Mouse (Mus musculus) megakaryocyte progenitor cell, adult 5-6 weeks (primary cell): ENCODE data around the gene Golga7b. TPM values are rescaled to one million over a fixed set of nuclear protein-coding genes. Genes with fewer than 3 reads are reported as not detected.

Source experiments
- ATAC-seq: replicated peaks from 2 replicates; pipeline ENCODE4 v1.8.0; 2016; ENCODE audit warnings: mild to moderate bottlenecking, moderate TSS enrichment, inconsistent platforms; ENCODE audit not compliant: poor library complexity
- total RNA-seq, 2 experiments: library from RNA; stranded (forward) in 1 of 2; stranded (reverse) in 1 of 2; fragments of 157-497, 149-512 nt in 1 of 2; fragments of 200-1000 nt in 1 of 2; gene quantifications; 2 replicates each; pipeline versions ENCODE4 v1.2.3 to v1.2.4; 2015 to 2017

The Golga7b gene
- total RNA-seq, 2 experiments from 2014 or later = not detected

DNA sequence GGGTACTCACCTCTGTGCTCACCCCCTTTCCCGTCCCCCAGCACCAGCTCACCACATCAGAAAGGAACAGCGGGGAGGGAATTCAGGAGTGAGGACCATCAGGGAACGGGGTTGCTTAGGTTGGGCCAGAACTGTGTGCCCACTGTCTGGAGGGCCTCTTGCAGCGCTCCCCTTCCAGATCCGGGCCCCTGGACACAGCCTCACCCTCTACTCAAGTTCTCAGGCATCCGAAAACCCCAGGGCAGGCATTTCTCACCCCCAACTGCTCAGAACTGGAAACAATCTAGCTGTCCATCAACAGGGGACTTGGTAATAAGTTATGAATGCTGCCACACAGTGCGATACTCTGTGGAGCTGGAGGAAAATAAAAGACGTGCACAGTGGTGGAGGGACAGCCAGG lies 44.7 kb downstream of the Golga7b start:
- ATAC-seq = no peak

DNA sequence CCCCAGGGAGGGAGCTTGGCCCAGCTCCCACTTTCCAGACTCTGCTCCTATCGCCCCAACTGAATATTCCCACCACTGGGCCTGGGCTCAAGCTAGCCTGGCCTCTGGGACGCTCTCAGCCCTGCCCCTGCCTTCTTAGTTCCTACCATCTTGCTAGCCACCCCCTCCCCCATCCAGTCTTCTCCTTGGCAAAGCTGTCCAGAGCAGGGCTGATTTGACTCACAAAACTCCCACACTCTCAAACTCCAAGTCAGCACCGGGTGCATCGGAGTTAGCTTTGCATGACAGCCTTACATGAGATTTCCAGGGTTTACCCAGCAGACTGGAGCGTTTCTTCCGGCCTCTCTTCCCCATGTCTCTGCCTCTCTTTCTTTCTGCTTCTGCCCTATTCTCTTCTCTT lies 45.8 kb downstream of the Golga7b start:
- ATAC-seq = no peak

DNA sequence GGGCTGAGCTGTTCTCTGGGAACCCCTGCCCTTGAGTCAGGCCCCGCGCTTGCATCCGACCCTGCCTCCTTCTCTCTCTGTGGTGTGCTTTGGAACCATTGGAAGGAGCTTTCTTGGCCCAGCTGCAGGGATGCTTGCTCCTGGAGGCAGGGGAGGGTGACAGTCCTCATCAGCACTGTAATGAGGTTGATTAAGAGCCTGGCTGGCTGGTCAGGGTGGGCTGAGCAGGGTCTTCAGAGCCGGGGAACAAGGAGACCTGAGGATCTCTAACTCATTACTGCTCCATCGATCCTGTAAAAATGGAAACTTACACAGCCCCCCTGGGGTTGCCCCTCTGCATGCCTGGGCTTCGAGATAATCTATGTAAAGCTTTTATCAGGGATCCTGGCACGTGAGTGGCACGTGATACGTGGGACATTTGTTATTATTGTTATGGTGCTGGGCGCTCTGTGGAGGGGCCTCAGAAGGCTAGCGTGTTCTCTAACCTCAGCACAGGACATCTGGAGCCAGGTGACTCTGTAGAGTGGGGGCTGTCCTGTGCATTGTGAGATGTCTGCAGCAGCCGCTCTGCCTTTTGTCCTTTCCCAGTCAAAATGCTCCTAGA lies 55.9 kb downstream of the Golga7b start:
- no peak for ATAC-seq

DNA sequence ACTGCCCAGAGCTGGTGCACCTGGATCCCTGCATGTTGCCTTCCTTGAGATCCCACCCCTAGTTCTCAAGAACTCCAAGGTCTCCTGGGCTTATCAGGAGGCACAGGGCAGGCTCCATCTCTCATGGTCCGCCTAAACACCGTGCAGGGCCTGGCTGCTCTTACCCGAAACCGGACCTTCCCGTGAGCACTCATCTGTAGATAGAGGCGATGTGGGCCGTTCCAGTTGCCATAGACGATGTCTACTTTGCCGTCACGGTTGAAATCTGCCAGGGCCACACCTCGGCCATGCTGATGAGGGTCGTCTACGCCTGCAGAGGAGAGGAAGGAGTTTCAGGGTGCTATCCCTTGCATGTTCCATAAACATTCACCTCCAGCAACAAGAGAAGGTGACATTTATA lies 57.1 kb downstream of the Golga7b start:
- no peak for ATAC-seq

DNA sequence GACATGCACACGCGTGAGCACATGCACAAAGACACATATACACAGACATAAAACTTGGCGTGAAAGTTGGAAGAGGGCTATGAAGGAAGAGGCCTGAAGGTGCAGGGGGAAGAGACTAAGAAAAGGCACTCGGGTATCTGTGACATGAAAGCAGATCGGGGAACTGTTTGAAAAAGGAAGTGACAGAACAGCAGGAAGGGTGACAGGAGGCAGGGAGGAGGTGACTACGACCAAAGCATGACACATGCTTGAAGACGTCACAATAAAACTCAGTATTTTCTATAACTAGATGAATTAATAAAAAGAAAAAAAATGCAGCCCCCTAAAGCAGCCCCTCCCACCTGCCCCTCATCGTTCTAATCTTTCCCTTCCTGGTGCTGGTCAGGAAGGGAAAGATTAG lies 58.4 kb downstream of the Golga7b start:
- peak; percentile 76 for ATAC-seq

DNA sequence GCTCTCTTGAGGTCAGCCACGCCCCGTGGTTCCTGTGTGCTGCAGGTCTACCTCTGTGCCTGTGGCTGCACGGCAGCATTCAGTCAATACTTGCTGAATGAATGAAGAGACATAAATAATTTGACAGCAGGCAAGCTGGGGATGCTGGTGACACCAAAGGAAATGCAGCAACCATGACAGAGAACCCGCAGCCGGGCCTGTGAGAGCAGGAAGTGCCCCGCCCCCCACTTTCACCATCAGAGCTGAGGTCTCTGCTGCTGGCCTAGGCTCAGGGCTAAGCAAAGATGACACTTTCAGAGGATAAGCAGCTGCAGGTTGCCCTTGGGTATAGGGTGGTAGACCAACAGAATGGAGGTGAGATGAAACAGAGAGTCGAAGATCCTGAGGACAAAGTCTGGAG lies 58.8 kb downstream of the Golga7b start:
- peak; percentile 83 for ATAC-seq

DNA sequence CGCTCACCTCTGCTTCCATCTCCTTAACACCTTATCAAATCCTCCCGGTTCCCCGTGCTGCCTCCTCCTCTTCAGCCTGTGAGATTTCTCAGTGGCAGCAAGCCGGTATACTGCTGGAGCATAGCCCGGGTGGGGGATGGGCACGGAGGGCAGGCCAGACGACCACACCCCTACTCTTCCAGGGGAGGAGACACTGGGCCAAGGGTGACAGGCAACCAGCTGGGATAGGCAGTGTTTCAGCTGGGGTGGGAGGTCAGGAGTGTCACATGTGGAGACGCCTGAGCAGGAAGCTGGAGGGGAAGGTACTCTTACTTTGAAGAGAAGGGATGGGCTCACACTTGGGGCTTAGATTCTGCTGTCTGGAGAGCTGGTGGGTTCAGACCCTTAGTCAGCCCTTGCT lies 59.6 kb downstream of the Golga7b start:
- ATAC-seq = 0 out of 2 replicates have a peak, but pooled peaks have one; percentile 6

DNA sequence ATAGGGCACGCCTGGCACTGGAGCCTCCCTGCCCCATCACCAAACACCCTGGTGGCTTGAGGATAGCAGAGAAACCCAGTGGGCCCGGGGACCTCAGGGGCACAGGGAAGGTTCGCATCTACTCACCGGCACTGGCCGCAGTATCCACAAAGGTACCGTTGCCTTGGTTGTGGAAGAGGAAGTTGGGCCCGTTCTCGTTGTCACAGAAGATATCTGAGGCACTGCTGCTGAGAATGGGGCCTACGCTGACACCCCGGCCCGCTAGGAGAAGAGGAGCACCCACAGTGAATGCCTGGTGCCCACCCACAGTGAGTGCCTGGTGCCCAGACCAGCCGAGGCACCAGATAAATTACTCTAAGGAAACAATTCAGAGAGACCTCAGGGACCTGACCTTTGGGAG lies 61.6 kb downstream of the Golga7b start:
- no peak for ATAC-seq

DNA sequence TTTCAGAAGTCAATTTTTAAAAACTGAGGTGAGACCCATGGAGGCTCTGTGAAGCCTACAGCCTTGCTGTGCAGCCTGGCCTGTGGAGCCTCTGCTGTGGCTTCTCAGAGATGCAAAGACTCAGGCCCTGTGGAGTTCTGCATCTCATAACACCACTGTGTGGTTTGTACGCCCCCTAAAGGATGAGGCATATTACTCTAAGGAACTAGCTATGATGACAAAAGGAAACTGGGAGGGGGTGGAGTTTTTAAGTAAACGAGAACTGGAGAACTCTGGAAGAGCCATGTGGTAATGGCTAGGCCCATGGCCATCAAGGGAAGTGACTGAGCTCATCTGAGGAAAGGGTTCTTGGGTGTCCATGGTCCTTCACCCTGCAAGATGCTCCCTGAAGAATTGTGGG lies 64.0 kb downstream of the Golga7b start:
- ATAC-seq = peak; percentile 59

DNA sequence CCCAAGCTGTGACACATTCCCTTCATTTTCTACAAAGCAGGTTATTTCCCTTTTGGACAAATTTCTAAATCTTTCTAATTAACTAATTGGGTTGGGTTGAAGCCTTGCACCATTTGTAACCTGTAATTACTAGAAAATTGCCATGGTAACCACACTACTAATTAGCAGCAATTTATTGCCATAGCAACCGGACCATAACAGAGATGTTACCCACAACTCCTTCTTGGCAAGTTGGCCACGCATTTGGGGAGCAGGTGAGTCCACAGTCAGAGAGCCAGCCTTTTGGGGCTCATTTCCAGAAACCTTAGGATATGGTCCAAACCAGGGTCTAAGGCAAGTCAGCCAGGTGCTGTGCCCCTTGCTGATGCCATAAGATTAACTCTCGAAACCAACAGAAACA lies 64.8 kb downstream of the Golga7b start:
- no peak for ATAC-seq

DNA sequence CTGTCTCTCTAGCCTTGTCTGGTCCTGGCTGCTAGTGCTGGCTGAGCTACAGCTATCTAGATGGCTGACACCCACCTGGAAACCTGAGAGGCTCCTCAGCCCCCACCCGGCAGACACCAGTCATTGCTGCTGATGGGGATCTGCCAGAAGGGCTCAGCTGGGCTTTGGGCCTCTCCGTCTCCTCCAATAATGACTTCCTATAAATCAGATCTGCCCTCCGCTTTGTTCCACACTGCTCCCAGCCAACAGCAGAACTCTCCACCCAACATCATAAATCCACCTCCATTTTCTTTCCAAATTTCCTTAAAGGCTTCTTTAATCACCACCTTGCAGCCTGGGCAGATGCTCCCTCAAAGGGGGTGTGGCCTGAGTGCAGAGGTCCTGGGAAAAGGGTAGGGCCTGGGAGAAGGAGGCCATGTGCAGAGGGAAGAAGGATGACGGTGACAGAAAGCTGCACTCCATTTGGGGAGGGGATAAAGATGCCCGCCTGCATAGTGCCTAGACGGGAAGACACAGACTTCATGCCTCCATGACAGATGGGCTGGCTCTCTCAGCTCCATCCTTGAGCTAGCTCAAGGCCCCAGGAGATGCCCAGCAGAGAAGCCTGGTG lies 67.8 kb downstream of the Golga7b start:
- no peak for ATAC-seq

DNA sequence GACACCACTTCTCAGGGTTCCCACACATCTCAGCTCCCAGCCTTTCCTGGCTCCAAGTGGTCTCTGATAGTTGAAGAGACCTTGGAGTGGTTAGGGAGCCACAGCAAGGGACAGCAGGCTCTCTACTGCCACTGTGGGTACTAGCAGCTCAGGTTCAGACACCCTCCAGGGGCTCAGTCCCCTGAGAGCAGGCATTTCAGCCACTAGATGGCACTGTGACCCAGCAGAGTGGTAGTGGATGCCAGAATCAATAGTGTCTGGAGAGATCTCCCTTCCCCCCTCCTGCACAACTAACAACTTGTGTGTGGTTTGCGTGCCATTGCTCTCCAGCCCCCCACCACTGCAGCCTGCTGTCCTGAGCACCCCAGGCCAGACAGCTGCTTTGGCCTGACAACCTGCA lies 68.5 kb downstream of the Golga7b start:
- ATAC-seq = peak; percentile 86

DNA sequence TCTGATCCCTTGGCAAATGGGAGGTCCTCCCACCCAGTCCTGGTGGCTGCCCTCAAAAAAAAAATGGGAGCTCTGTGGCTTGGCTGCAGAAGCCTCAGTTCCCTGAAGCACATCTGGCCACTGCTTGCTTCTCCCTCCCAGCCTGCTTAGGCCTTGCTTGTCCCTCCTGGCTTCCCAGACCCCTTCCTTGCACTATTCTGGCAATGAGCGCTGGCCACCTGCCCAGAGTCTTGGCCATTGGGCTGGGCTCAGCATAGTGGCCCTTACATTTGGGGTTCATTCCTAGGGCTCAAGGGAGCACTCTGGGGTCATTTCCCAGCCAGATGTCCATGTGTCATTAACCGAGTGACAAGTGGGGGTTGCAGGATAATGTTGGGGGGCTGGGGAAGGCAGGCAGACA lies 69.2 kb downstream of the Golga7b start:
- no peak for ATAC-seq

DNA sequence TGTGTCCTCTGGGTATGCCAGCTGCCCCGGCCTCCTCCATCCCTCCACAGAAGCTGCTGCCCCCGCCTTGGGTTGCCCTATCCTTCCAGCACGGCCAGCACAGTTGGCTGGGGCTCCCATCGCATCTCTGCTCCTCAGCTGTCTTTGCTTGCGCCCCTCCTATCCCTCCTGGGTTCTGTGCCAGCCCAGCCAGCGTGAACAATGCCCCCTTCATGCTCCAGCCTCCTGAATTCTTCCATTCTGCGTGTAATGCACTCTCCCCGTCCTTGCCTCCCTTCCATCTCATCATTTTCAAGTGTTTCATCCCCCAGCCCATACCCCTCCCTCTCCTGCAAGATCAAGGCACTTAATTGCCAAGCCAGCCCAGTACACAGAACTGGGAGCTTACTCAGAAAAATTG lies 69.6 kb downstream of the Golga7b start:
- no peak for ATAC-seq

DNA sequence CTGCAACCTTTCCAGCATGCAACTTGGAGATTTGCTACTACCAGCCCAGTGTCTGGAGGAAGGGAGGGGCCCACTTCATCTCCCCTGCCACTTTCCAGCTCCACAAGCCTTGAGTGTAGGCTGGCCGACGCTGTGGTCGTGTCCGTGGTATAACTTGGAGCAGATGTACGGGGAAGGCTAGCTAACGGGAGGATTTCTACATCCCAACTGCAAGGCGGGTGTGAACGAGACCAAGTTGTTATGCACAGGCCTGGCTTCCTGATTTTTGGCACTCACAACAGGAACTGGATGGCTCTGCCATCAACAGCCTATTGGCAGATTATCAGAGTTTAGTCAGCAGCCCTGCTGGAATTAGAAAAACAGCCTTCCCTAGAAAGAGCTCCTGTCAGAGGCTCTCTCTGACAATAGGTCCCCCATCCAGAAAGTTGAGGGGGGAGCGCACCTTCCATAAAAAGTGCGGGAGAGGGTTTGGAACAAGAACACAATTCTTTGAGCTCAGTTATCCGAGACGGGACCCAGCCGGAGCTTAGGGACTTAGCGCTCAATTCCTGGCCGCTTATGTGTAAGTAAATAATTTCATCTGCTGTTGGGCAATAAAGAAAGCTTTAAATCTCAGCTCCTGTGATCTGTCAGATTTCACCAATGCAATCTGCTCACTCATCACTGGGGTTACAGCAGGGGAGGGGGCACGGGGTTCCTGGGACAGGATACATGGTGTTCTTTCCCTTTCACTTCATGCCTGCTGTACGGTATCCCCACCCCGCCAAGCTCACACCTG lies 70.5 kb downstream of the Golga7b start:
- no peak for ATAC-seq

Other genes starting within 250 kb of the Golga7b start
- gene Ankrd2, start 211.6 kb upstream of the Golga7b start, total RNA-seq (2015) = not detected in 2 replicates
- gene Ankrd2, start 211.6 kb upstream of the Golga7b start, total RNA-seq (2017) = not detected in 2 replicates
- gene Hoga1, start 202.0 kb upstream of the Golga7b start, total RNA-seq (2015) = 0.20 TPM in 1 of 2 replicates, not detected in the other
- gene Hoga1, start 202.0 kb upstream of the Golga7b start, total RNA-seq (2017) = 0.24 and 0.33 TPM in 2 replicates
- not detected in 2 replicates for gene 4933411K16Rik, start 195.3 kb upstream of the Golga7b start, total RNA-seq (2015)
- gene 4933411K16Rik, start 195.3 kb upstream of the Golga7b start, total RNA-seq (2017) = not detected in 2 replicates
- gene Morn4, start 161.2 kb upstream of the Golga7b start, total RNA-seq (2015) = 0.67 and 1.4 TPM in 2 replicates
- 0.30 and 0.54 TPM in 2 replicates for gene Morn4, start 161.2 kb upstream of the Golga7b start, total RNA-seq (2017)
- gene Pi4k2a, start 157.1 kb upstream of the Golga7b start, total RNA-seq (2015) = 8.9 and 9.4 TPM in 2 replicates
- gene Pi4k2a, start 157.1 kb upstream of the Golga7b start, total RNA-seq (2017) = 5.5 and 7.4 TPM in 2 replicates
- gene Avpi1, start 118.5 kb upstream of the Golga7b start, total RNA-seq (2015) = 5.0 and 7.3 TPM in 2 replicates
- gene Avpi1, start 118.5 kb upstream of the Golga7b start, total RNA-seq (2017) = 4.9 and 5.4 TPM in 2 replicates
- gene Marveld1, start 100.2 kb upstream of the Golga7b start, total RNA-seq (2015) = 14.4 and 14.9 TPM in 2 replicates
- gene Marveld1, start 100.2 kb upstream of the Golga7b start, total RNA-seq (2017) = 15.0 and 18.8 TPM in 2 replicates
- 10.7 and 13.6 TPM in 2 replicates for gene Zfyve27, start 83.6 kb upstream of the Golga7b start, total RNA-seq (2015)
- 26.9 and 30.5 TPM in 2 replicates for gene Zfyve27, start 83.6 kb upstream of the Golga7b start, total RNA-seq (2017)
- gene Sfrp5, start 45.3 kb upstream of the Golga7b start, total RNA-seq (2015) = not detected in 2 replicates
- not detected in 2 replicates for gene Sfrp5, start 45.3 kb upstream of the Golga7b start, total RNA-seq (2017)
- not detected in 2 replicates for gene Crtac1, start 184.2 kb downstream of the Golga7b start, total RNA-seq (2015)
- not detected in 2 replicates for gene Crtac1, start 184.2 kb downstream of the Golga7b start, total RNA-seq (2017)